Mouse (Mus musculus) fat pad, adult 2 months (tissue): ENCODE measurements around the gene Olfr401.
"Not testable (repeated sequence)": the region's sequence is repeated elsewhere in the genome, so short reads cannot be mapped to it uniquely, and the experiment has no call there.

Experiments
- DNase-seq: peaks from one replicate; pipeline ENCODE4 v3.0.0-alpha.2; 2011; ENCODE audit warnings: low read depth, low spot score; ENCODE audit errors: extremely low read depth

Gene Olfr401

DNA sequence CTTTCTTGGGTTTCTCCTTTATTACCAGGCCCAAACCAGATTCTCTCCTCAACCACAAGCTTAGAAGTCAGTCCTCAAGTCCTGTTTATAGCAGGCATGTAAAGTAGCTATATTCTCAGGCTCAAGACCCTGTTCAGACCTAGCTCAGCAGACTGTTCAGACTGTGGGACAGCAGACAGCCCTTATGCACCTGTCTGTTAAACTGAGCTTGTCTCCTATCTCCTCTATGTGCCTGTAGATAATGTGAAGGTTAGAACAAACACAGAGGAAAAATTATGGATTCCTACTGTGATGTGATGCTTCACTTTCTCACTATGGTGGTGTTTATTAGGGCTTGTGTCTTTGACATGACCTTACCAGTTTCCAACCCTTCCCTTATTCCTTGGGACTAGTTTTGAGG, at the start of gene Olfr401:
TSS of gene Olfr401 (plus strand) at position 301 of the 400 bp plus-strand sequence.
- no peak for DNase-seq

DNA sequence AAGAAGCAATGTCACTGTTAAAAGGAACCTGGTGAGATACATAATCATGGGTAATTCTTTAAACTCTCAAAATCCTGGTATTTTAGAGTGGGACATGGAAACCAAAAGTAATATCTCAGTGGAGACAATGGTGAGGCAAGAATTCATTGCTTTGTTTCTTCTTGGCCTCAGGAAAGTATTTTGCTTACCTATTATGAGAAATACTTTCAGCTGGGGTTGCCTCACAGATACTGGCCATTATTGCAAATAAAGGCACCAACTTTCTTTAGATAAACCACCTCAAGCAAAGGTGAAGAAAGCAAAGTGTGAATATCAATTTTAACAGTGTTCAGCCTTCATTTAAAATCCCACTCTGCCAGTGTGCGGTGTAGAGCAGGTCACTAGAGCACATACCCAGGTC, 43.9 kb upstream of the Olfr401 start, which contains the start of gene Zfp616:
TSS of gene Zfp616 (plus strand) at position 301 of the 400 bp plus-strand sequence.
- DNase-seq: no peak

DNA sequence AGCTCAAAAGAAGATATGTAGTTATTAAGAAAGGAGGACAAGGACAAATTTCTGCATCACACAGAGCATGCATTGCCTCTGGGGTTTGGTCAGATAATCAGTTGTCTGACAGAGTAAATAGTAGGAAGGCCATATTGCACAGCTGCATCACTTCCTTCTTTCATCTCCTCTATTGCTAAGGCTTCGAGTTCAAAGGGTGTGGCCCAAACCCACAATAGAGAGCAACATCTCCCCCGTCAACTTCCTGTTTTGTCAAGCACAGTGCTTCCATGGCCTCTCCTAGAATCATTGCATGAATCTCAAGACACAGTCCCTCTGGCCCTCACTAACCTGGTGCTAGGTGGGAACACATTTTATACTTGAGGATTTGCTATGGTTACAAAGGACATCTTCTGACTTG, 12.8 kb upstream of the Olfr401 start:
- DNase-seq: no peak

DNA sequence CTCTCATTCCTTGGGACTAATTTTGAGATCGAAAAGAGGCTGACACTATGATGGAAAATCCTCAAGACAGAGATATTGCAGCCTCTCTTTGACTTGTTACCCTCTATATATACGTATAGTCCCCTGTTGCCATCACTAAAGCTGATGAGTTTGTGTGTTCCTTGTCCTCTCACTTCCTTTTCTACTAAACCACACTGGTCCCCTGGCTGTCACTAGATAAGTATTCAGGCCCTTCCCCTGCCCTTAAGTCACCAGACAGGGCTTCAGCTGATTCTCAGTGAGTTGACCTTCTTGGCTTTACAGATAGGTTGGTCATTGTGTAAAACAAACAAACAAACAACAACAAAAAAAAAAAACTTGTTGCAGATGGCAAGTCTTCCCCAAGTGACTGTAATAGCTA, 12.0 kb upstream of the Olfr401 start:
- DNase-seq: no peak

DNA sequence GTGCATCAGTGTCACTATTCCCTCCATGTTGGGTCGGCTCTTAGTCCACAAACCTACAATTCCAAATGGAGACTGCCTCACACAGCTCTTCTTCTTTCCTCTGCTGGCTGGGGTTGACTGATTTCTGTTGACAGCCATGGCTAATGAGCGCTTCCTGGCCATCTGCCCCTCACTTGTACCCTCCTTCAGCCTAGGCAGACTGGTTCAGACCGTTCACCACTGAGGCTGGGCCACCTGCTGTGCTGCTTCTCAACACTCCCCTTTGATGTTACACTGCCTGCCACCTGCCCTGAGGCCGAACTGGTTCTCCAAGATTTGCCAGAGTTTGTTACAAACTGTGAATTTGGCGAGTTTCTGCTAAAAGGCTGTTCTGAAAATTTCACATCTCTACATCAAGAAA, 8.4 kb upstream of the Olfr401 start:
- DNase-seq: no peak

DNA sequence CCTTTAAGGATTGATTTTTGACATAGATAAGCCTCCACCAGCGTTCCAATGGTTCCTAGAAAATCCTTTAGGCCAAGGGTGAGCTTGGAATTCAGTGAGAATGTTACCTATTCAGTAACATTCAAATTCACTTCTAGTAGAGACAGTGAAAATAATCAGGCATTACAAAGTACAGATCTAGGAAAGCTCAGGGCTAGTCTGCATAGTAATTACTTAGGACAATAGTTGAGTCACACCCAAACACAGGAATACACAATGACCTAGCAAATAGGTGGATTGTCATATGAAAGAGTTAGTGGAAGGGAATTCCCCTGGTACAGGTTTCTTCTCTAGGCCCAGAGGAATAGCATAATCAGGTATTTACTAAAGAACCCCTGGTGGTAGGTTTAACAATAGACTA, 26.5 kb downstream of the Olfr401 start:
- not testable (repeated sequence) for DNase-seq

DNA sequence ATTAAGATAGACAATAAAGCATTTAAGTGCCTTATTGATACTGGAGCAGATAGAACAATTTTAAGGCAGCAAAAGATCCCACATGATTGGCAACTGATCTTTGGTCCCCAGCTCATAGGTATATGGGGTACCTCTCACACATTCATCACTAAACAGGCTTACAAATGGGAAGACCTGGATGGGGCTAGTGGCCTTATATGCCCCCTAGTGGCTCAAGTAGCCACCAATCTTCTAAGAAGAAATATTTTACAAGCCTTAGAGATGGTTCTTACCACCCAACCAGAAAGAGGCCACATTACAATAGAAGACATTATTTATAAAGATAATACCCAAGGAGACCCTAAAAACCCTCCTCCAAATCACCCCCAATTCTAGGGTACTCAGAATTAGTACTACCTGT, 32.4 kb downstream of the Olfr401 start:
- DNase-seq: no peak

DNA sequence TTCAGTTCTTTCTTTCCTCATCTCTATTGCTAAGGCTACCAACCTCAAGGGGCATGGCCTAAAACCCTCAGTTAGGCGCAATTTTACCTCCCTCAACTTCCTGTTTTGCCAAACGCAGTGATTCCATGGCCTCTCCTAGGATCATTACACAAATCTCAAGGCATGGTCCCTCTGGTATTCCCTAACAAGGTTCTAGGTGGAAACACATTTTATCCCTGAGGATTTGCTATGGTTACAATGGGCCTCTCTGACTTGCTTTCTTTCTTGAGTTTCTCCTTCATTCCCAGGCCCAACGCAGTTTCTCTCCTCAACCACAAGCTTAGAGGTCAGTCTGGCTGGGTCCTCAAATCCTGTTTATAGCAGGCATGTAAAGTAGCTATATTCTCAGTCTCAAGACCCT, 39.7 kb downstream of the Olfr401 start, which contains the start of gene Olfr402:
TSS of gene Olfr402 (plus strand) at position 301 of the 400 bp plus-strand sequence.
- no peak for DNase-seq

DNA sequence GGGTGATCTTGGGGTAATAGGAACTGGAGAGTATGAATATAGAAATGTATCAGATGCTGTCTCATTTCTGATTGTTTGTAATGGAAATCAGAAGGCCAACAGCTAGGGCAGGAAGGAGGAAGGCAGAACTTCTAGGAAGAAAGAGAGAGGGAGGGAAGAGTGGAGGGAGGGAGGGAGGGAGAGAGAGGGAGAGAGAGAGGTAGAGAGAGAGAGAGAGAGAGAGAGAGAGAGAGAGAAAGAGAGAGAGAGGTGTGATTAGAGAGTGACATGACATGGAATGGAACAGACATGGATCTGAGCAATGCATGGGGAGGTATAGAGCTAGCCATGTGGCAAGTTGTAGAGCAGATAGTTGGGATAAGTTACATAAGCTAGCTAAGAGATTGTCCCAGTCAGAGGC, 55.3 kb downstream of the Olfr401 start:
- no peak for DNase-seq
